Mouse (Mus musculus): ENCODE measurements around the gene Olfr90. TPM values are rescaled to one million over a fixed set of nuclear protein-coding genes. Genes with fewer than 3 reads are reported as not detected.

Gene Olfr90
- polyA plus RNA-seq, 1 experiment from 2014 or later, result not detected

DNA sequence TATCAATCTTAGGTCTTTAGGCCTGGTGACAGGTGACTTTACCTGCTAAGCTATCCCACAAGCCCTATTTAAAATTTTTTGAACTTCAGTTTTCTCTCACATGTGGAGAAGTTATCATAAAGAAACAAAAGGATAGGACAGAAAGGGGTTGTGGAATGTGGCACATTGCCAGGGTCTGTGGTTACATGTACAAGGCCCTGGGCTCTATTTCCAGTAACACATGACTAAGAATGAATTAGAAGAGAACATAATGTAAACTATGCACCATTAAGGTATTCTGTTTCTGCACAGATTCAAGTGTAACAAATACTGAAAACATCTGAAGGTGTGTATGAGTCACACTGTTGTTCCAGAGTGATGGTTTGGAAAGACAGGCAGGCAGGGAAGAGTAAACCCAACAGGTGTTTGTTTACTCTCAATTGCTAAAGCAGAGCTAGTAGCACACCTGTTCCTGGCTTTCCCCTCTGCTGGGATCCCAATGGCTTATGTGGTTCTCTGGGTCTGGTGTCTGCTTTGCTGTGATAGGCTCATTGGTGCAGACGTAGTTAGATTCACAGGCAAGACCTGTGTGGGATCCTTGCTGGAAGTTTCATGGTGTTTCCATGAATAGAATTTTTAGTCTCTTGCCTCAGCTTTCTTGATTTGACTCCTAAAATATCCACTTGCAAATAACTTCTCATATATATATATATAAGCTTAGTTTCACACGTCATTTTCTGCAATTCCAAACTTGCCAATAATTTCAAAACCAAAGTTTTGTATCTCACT lies 49.0 kb downstream of the Olfr90 start:
- H3K4me1 ChIP-seq (replicated peaks; ENCODE audit: control insufficient read depth, insufficient read depth), result no peaks in the 10 kb centered on the region
- TF ChIP-seq EP300 (optimal IDR thresholded peaks at IDR 0.05) (no peak), CTCF (IDR thresholded peaks at IDR 0.05; ENCODE audit: low read depth) (no peak)
- H3K36me3 ChIP-seq (ENCODE audit: control insufficient read depth, insufficient read depth, low read length), result no peaks in the 10 kb centered on the region
- no peaks in the 10 kb centered on the region for H3K27me3 ChIP-seq (ENCODE audit: control insufficient read depth, insufficient read depth, low read length)
- H3K9me3 ChIP-seq (ENCODE audit: control insufficient read depth, low read length), result no peaks in the 10 kb centered on the region
- H3K27ac ChIP-seq (replicated peaks), result no peak overlapping the region
- no peak overlapping the region for H3K9ac ChIP-seq (ENCODE audit: low read length)
- no peak for DNase-seq (ENCODE audit: low spot score)
- no peak overlapping the region for H3K4me2 ChIP-seq (replicated peaks; ENCODE audit: low read depth)
- WGBS, result 62% methylated on average over 2 of the region's 2 CpGs
- no peak for ATAC-seq (ENCODE audit: low FRiP score, low TSS enrichment)
- H3K4me3 ChIP-seq (ENCODE audit: low read depth, low read length), result no peak overlapping the region

Other genes starting within 250 kb of the Olfr90 start
- gene Trim15, start 221.3 kb downstream of the Olfr90 start, polyA plus RNA-seq (2015; fragmentation: Nextera tagmentation; extraction: Ambion mirVana), result 2.0 and 2.1 TPM in 2 replicates
- gene Trim10, start 218.9 kb downstream of the Olfr90 start, polyA plus RNA-seq (2015; fragmentation: Nextera tagmentation; extraction: Ambion mirVana), result 0.28 and 0.32 TPM in 2 replicates
- 0.80 and 1.0 TPM in 2 replicates for gene Trim40, start 198.4 kb downstream of the Olfr90 start, polyA plus RNA-seq (2015; fragmentation: Nextera tagmentation; extraction: Ambion mirVana)
- 1.4 and 1.8 TPM in 2 replicates for gene Trim31, start 190.4 kb downstream of the Olfr90 start, polyA plus RNA-seq (2015; fragmentation: Nextera tagmentation; extraction: Ambion mirVana)
- 48.9 and 53.1 TPM in 2 replicates for gene Rnf39, start 145.6 kb downstream of the Olfr90 start, polyA plus RNA-seq (2015; fragmentation: Nextera tagmentation; extraction: Ambion mirVana)
- 77.9 and 79.7 TPM in 2 replicates for gene Ppp1r11, start 136.8 kb downstream of the Olfr90 start, polyA plus RNA-seq (2015; fragmentation: Nextera tagmentation; extraction: Ambion mirVana)
- 49.4 and 58.6 TPM in 2 replicates for gene Znrd1, start 129.9 kb downstream of the Olfr90 start, polyA plus RNA-seq (2015; fragmentation: Nextera tagmentation; extraction: Ambion mirVana)
- 4.5 and 5.2 TPM in 2 replicates for gene Znrd1as, start 129.9 kb downstream of the Olfr90 start, polyA plus RNA-seq (2015; fragmentation: Nextera tagmentation; extraction: Ambion mirVana)
- gene 2410137M14Rik, start 107.3 kb downstream of the Olfr90 start, polyA plus RNA-seq (2015; fragmentation: Nextera tagmentation; extraction: Ambion mirVana), result not detected in 2 replicates
- gene H2-M5, start 99.0 kb downstream of the Olfr90 start, polyA plus RNA-seq (2015; fragmentation: Nextera tagmentation; extraction: Ambion mirVana), result 0.05 and 0.08 TPM in 2 replicates
- 9.9 and 10.0 TPM in 2 replicates for gene Zfp57, start 87.3 kb downstream of the Olfr90 start, polyA plus RNA-seq (2015; fragmentation: Nextera tagmentation; extraction: Ambion mirVana)
- 0.08 TPM in 1 of 2 replicates, not detected in the other for gene Mog, start 65.1 kb downstream of the Olfr90 start, polyA plus RNA-seq (2015; fragmentation: Nextera tagmentation; extraction: Ambion mirVana)
- gene Gabbr1, start 42.5 kb downstream of the Olfr90 start, polyA plus RNA-seq (2015; fragmentation: Nextera tagmentation; extraction: Ambion mirVana), result 3.8 and 4.3 TPM in 2 replicates
- gene Olfr91, start 9.8 kb upstream of the Olfr90 start, polyA plus RNA-seq (2015; fragmentation: Nextera tagmentation; extraction: Ambion mirVana), result not detected in 2 replicates
- not detected in 2 replicates for gene Olfr92, start 31.6 kb upstream of the Olfr90 start, polyA plus RNA-seq (2015; fragmentation: Nextera tagmentation; extraction: Ambion mirVana)
- gene Olfr93, start 73.0 kb upstream of the Olfr90 start, polyA plus RNA-seq (2015; fragmentation: Nextera tagmentation; extraction: Ambion mirVana), result not detected in 2 replicates
- gene Ubd, start 105.4 kb upstream of the Olfr90 start, polyA plus RNA-seq (2015; fragmentation: Nextera tagmentation; extraction: Ambion mirVana), result 0.15 and 0.27 TPM in 2 replicates
- gene Olfr94, start 112.5 kb upstream of the Olfr90 start, polyA plus RNA-seq (2015; fragmentation: Nextera tagmentation; extraction: Ambion mirVana), result 0.16 and 0.19 TPM in 2 replicates
- not detected in 2 replicates for gene Olfr95, start 124.6 kb upstream of the Olfr90 start, polyA plus RNA-seq (2015; fragmentation: Nextera tagmentation; extraction: Ambion mirVana)
- not detected in 2 replicates for gene Olfr96, start 131.6 kb upstream of the Olfr90 start, polyA plus RNA-seq (2015; fragmentation: Nextera tagmentation; extraction: Ambion mirVana)
- gene Olfr97, start 148.8 kb upstream of the Olfr90 start, polyA plus RNA-seq (2015; fragmentation: Nextera tagmentation; extraction: Ambion mirVana), result not detected in 2 replicates
- not detected in 2 replicates for gene Olfr98, start 175.2 kb upstream of the Olfr90 start, polyA plus RNA-seq (2015; fragmentation: Nextera tagmentation; extraction: Ambion mirVana)
- gene H2-M3, start 181.7 kb upstream of the Olfr90 start, polyA plus RNA-seq (2015; fragmentation: Nextera tagmentation; extraction: Ambion mirVana), result 4.2 and 4.3 TPM in 2 replicates
- not detected in 2 replicates for gene Olfr99, start 195.0 kb upstream of the Olfr90 start, polyA plus RNA-seq (2015; fragmentation: Nextera tagmentation; extraction: Ambion mirVana)
- gene Olfr101, start 215.8 kb upstream of the Olfr90 start, polyA plus RNA-seq (2015; fragmentation: Nextera tagmentation; extraction: Ambion mirVana), result not detected in 2 replicates
- not detected in 2 replicates for gene Olfr102, start 228.6 kb upstream of the Olfr90 start, polyA plus RNA-seq (2015; fragmentation: Nextera tagmentation; extraction: Ambion mirVana)

All from stomach, postnatal 0 days (tissue).